Mouse (Mus musculus) hindbrain, embryonic 10.5 days (tissue): Measurements from ENCODE around the gene Tbcel. TPM values are rescaled to one million over a fixed set of nuclear protein-coding genes. Genes with fewer than 3 reads are reported as not detected.

ENCODE experiments used
- DNase-seq: peaks from one replicate; pipeline ENCODE4 v3.0.0-alpha.2; 2017; ENCODE audit warnings: low spot score
- H3K27ac ChIP-seq: fragments of 300-500 bp; sonication (generic); 2 replicates; pipeline ENCODE4 v1.5.1; 2016; ENCODE audit warnings: mild to moderate bottlenecking, moderate library complexity
- H3K27me3 ChIP-seq: fragments of 300-500 bp; sonication (generic); 2 replicates; pipeline ENCODE4 v1.6.1; 2016; ENCODE audit warnings: mild to moderate bottlenecking; ENCODE audit not compliant: poor library complexity, insufficient read depth, severe bottlenecking
- H3K36me3 ChIP-seq: fragments of 300-500 bp; sonication (generic); 2 replicates; pipeline ENCODE4 v1.6.1; 2016; ENCODE audit warnings: mild to moderate bottlenecking, moderate library complexity
- H3K4me1 ChIP-seq: fragments of 300-500 bp; sonication (generic); replicated peaks from 2 replicates; pipeline ENCODE4 v1.6.1; 2016; ENCODE audit warnings: mild to moderate bottlenecking
- H3K4me3 ChIP-seq: fragments of 300-500 bp; sonication (generic); 2 replicates; pipeline ENCODE4 v1.5.1; 2016; ENCODE audit warnings: mild to moderate bottlenecking, moderate library complexity
- H3K9me3 ChIP-seq: fragments of 300-500 bp; sonication (generic); 2 replicates; pipeline ENCODE4 v1.6.1; 2016; ENCODE audit warnings: mild to moderate bottlenecking, moderate library complexity
- WGBS: fragments of 180-500 bp; shearing (Covaris S2); methylation state at CpG from one replicate; pipeline ENCODE4 v1.1.7; 2016; 5-methylcytosine and 5-hydroxymethylcytosine counted together
- polyA plus RNA-seq: library from polyadenylated mRNA; unstranded; fragments of >200 nt; fragmentation: Nextera tagmentation; extraction: Ambion mirVana; gene quantifications from 2 replicates; pipeline ENCODE4 v1.2.1, GENCODE M21; 2016

Gene Tbcel
- 3.3 and 3.5 TPM in 2 replicates for polyA plus RNA-seq

DNA sequence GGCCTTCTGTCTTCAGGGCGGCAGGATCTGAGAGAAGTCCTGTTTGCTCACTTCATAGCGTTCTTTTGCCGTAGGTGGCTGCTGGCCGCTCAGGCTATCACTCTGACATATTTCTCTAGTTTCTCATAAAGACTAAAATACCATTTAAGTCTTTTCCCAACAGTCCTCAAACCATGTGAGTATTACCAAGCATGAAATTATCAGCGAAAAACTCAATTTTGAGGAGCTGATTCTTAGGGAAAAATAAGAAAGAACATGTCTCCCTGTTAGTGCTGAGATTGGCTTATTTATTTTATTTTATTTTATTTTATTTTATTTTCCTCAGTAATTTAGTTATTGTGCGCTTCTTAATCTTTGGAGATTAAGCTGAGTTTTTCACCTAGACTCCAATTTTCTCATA is at the start of gene Tbcel:
Gene Tbcel, minus strand, starts transcription at position 101 of the 400 bp plus-strand sequence.
- no peak within 1 kb of the TSS for H3K4me3 ChIP-seq
- H3K9me3 ChIP-seq: no peaks in the 10 kb centered on the region
- 0 out of 2 replicates have a peak, but pooled peaks cover 3% of the 10 kb centered on the region for H3K4me1 ChIP-seq
- 93% methylated on average over 6 of the region's 6 CpGs for WGBS
- DNase-seq: no peak
- H3K27me3 ChIP-seq: no peaks in the 10 kb centered on the region
- no peak within 1 kb of the TSS for H3K27ac ChIP-seq
- no peaks in the 10 kb centered on the region for H3K36me3 ChIP-seq

DNA sequence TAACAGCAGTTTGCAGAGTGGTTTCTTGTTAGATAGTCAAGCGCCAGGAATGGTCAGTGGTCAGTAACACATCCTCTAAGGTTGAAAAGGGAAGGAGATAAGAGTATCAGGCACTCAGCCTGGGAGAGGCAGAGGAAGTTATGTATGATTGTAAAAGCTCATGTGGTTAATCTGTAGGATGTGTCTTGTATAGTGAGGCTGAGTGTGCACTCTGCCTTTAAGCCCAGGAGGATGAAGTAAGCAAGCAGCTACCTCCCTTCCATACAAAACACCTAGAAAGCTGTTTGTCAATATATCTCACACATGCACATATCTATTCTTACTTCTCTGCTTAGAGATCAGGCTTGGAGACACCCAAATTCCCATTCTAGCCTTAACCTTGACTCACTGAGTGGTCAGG is 47.6 kb upstream of the Tbcel start:
- WGBS: 96% methylated on average over 1 of the region's 1 CpGs
- no peak overlapping the region for H3K4me3 ChIP-seq
- DNase-seq: no peak

DNA sequence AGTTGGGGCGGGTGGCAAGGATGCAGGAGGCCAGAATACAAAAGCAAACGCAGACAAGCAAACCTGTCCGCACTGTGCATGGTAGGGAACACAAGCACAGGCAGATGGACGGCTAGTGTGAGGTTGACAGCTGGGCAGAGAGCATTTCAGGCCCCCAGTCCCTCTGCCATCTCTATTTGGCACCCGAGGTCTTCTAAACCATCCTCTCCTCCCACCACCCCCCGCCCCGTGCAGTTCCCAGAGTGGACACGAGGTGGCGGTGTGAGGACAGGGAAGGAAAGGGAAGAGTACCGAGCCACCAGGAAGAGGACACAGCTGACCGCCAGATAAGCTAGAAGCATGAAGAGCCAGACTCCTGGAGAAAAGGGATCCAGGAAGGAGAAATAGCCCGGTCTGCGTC is 42.5 kb upstream of the Tbcel start:
- H3K36me3 ChIP-seq: no peaks in the 10 kb centered on the region
- H3K9me3 ChIP-seq: no peaks in the 10 kb centered on the region
- H3K27ac ChIP-seq: no peak overlapping the region
- DNase-seq: peak; percentile 85
- peaks cover 7% of the 10 kb centered on the region; the same call in 1 of the 2 replicates for H3K27me3 ChIP-seq
- no peak overlapping the region for H3K4me3 ChIP-seq
- H3K4me1 ChIP-seq: peaks cover 11% of the 10 kb centered on the region
- WGBS: 17% methylated on average over 13 of the region's 13 CpGs

More for the DNA sequence above, 47.6 kb upstream of the Tbcel start:
- Histone ChIP-seq H3K9me3 (peaks cover 4% of the 10 kb centered on the region; the same call in 1 of the 2 replicates), H3K27me3 (no peaks in the 10 kb centered on the region), H3K36me3 (no peaks in the 10 kb centered on the region), H3K27ac (no peak overlapping the region), H3K4me1 (0 out of 2 replicates have a peak, but pooled peaks cover under 1% of the 10 kb centered on the region)

DNA sequence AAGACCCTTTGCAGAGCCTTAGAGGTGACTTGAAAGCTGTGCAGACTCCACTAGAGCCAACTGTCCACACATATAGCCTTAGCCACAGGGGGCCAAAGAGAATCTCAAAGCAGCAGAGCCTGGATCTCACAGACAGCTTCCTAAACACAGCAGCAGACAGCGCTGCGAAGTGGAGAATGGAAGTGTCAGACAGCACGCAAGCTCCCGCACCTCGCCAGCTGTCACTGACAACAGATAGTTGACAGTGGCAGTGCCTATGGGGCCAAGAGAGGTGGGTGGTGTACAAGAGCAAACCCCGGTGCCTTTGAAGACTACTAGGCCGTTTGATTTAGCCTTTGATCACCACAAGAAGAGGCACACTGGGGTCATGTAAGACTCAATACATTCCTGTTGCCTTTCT is 41.4 kb upstream of the Tbcel start:
- Histone ChIP-seq H3K4me1 (peaks cover 16% of the 10 kb centered on the region), H3K36me3 (no peaks in the 10 kb centered on the region), H3K27me3 (peaks cover 7% of the 10 kb centered on the region; the same call in 1 of the 2 replicates), H3K4me3 (no peak overlapping the region), H3K9me3 (no peaks in the 10 kb centered on the region), H3K27ac (no peak overlapping the region)
- DNase-seq: no peak
- 81% methylated on average over 7 of the region's 7 CpGs for WGBS

DNA sequence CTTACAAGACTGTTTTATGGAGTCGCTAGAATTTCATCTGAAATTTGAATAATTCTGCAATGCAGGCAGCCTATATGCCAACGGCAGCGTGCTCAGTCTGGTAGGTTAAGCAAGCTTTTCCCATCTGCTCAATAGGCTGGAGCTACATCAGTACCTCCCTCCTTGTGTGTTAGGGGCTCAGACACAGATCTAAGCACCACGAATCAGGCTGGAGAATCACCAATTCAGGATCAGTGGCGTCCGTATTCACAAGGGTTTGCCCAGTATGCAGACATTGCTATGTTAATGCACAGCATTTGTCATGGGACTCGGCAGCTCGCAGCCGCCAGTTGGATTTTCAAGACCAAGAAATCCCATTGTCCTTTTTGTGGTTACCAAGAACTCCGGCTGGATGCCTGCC is 36.9 kb upstream of the Tbcel start:
- no peaks in the 10 kb centered on the region for H3K9me3 ChIP-seq
- peaks cover 12% of the 10 kb centered on the region; the same call in 1 of the 2 replicates for H3K4me1 ChIP-seq
- H3K27ac ChIP-seq: no peak overlapping the region
- peaks cover 6% of the 10 kb centered on the region; the same call in 1 of the 2 replicates for H3K27me3 ChIP-seq
- H3K36me3 ChIP-seq: no peaks in the 10 kb centered on the region
- no peak for DNase-seq
- no peak overlapping the region for H3K4me3 ChIP-seq
- WGBS: 73% methylated on average over 10 of the region's 10 CpGs

DNA sequence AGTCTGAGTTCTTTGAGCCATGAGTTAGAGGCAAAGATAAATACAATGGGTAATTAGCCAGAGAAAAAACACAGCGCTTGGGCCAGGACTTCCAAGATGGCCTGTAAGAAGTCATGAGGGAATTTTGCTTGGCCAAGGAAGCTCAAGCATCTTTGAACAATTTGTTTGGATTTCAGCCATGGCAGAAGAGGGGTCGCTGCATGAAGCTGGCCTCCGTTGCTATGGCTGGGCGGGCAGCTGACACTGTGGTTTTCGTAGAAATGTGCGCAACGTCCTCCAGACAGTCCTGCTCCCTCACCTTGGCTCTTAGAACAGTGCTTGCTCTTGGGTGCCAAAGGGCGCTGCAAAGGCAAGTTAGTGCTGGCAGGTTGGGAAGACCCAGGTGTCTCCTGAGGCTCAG is 25.9 kb upstream of the Tbcel start:
- WGBS: 83% methylated on average over 8 of the region's 8 CpGs
- Histone ChIP-seq H3K4me3 (no peak overlapping the region), H3K27me3 (no peaks in the 10 kb centered on the region), H3K4me1 (peaks cover 37% of the 10 kb centered on the region), H3K36me3 (no peaks in the 10 kb centered on the region), H3K9me3 (no peaks in the 10 kb centered on the region), H3K27ac (no peak overlapping the region)
- DNase-seq: no peak

DNA sequence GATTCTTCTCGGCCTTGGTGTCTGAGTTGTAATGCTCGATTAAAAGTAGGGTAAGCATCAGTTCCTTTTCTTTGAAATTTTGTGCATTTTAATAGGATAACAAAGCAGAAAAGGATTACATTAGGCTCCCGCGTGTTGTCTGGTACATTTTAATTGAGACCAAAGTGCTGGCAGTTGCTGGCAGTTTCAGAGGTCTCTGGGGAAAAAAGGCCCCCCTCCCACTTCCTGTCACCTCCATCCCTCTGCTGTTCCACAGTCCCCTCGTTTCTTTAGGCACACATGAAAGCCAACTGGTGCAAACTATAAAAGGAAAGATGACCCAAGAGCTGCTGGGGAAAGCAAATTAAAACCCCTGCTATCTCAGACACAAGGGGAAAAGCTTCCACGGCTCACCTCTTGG is 25.4 kb upstream of the Tbcel start:
- DNase-seq: no peak
- Histone ChIP-seq H3K27me3 (no peaks in the 10 kb centered on the region), H3K27ac (0 out of 2 replicates have a peak overlapping the region, but pooled peaks have one; percentile 56), H3K36me3 (no peaks in the 10 kb centered on the region), H3K4me3 (no peak overlapping the region), H3K4me1 (peaks cover 37% of the 10 kb centered on the region), H3K9me3 (no peaks in the 10 kb centered on the region)
- WGBS: 40% methylated on average over 6 of the region's 6 CpGs

DNA sequence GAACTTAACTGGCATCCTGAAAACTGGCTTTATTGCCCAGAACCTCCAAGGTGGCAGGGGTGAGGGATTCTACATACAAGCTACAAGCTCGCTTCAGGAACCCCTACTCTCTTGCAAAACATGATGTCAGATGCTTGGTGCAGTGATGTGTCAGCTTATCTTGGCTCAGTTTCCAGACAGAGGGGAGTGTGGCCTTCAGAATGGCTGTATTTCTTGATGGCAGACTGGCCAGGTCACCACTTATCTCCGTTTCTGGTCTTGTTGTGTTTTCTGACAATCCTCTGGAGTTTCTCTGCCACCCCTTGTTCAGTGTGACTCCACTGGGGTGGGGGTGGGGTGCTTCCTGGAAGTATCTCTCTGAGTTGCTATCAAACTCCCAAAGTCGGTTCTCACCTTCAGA is 24.3 kb upstream of the Tbcel start:
- no peaks in the 10 kb centered on the region for H3K9me3 ChIP-seq
- H3K27me3 ChIP-seq: no peaks in the 10 kb centered on the region
- 56% methylated on average over 3 of the region's 3 CpGs for WGBS
- no peak overlapping the region for H3K4me3 ChIP-seq
- no peak for DNase-seq
- H3K36me3 ChIP-seq: no peaks in the 10 kb centered on the region
- H3K27ac ChIP-seq: 0 out of 2 replicates have a peak overlapping the region, but pooled peaks have one; percentile 56
- peaks cover 42% of the 10 kb centered on the region for H3K4me1 ChIP-seq

DNA sequence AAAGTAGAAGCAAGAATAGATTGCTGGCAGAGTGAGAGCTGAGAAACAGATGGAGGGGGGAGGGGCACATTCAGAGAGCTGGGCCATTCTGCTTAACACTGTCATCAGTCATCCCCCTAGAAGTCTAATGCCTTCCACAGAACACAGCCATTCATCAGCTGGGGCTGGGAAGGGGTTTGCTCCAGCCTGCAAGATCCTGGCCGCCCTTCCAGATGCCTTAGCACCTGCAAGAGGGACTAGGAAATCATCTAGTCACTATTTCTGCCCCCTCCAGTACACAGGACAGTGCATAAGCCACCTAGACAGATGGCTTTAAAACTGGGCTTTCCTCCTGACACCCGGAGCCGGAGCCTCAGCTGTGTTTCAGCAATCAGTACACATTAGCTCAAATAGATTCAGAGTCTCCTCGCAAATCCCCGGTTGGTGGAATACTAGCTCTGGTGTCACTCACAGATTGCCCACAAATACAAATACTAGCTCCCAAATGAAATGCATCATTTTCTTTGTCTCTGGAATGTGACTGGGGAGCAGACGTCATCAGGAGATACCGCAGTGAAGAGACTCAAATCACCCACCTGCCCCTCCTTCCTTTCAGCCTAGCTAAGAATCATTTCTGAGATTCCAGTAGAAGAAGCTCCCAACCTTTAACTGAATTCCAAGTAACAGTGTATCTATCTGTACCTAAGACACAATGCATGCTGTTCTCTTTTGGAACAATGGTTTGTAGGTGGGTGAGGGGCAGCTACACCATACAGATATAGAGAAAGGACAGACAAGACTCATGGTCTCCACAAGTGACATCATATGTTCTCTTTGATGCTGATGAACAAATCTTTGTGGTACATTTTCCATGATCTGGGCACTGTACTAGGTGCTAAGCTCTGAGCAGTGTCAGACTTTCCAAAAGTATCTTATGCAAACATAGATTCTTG is 22.9 kb upstream of the Tbcel start:
- peaks cover 42% of the 10 kb centered on the region for H3K4me1 ChIP-seq
- no peaks in the 10 kb centered on the region for H3K9me3 ChIP-seq
- no peaks in the 10 kb centered on the region for H3K27me3 ChIP-seq
- peak overlapping the region; percentile 68 for H3K27ac ChIP-seq
- peak; percentile 25 for DNase-seq
- H3K4me3 ChIP-seq: no peak overlapping the region
- 71% methylated on average over 7 of the region's 7 CpGs for WGBS
- no peaks in the 10 kb centered on the region for H3K36me3 ChIP-seq

DNA sequence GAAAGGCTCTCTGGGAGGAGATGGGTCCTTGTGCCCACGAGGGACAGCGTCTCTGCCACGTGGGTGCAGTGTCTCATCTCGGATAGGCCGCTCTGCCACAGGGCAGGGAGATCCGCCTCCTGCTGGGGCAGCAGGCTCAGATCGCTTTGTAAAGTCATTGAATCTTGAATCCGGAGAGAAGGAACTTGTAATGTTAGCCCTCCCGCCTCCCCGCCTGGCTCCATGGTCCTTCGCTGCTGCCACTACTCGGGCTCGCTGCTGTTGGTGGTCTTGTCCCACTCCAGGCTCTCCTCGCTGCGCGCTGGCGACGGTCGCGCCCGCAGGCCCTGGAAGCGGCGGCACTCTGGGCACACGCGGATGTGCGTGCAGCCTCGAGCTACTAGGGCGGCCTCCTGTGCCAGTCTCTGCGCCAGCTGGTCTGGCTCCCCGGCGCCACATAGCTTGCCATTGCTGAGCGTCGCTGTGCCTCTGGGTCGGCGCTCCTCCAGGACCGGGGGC is 13.0 kb upstream of the Tbcel start:
- peak; percentile 48 for DNase-seq
- Histone ChIP-seq H3K4me1 (peaks cover 16% of the 10 kb centered on the region), H3K9me3 (no peaks in the 10 kb centered on the region), H3K27me3 (peaks cover 40% of the 10 kb centered on the region), H3K27ac (peak overlapping the region; percentile 79), H3K4me3 (peak overlapping the region; percentile 55), H3K36me3 (no peaks in the 10 kb centered on the region)
- WGBS: 2% methylated on average over 36 of the region's 36 CpGs

DNA sequence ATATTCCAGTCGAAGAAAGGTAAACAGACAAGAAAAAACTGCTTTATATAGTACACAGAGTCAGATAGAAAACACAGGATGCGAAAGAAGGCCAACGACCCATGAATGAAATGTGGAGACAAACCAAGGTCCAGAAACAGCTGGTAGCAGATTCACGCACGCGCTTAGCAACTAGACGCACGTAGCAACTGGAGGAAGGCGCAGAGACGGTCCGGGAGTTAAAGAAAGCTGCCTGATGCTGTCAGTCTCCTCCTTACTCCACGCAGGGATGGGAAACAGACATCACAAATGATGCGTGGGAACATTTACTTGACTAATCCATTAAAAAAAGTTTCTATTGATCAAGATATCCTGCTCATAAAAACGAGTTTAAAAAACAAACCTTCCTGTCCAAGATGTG is 10.6 kb upstream of the Tbcel start:
- Histone ChIP-seq H3K36me3 (no peaks in the 10 kb centered on the region), H3K9me3 (no peaks in the 10 kb centered on the region), H3K4me1 (peaks cover 21% of the 10 kb centered on the region), H3K27me3 (peaks cover 37% of the 10 kb centered on the region), H3K4me3 (no peak overlapping the region), H3K27ac (no peak overlapping the region)
- 71% methylated on average over 14 of the region's 14 CpGs for WGBS
- DNase-seq: no peak

DNA sequence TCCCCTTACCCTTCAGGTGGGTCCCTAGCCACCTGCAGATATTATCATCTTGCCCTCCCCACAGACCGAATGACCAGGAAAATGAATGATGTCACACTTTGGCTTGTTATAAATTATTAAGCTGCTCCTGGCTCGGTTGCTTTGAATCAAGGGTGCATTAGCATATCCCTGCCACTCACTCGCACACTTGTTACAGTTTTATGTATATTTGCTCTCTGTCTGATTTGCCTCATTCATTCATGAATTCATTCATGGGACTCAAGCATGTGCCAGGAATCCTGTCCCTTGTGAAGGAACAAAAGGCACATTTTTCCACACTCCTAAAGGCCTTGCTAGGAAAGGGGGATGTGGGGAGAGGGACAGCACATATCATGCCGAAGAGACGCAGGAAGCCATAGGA is 5.5 kb upstream of the Tbcel start:
- DNase-seq: no peak
- WGBS: 61% methylated on average over 5 of the region's 5 CpGs
- H3K36me3 ChIP-seq: no peaks in the 10 kb centered on the region
- no peak overlapping the region for H3K27ac ChIP-seq
- no peak overlapping the region for H3K4me3 ChIP-seq
- no peaks in the 10 kb centered on the region for H3K9me3 ChIP-seq
- H3K4me1 ChIP-seq: peaks cover 15% of the 10 kb centered on the region
- H3K27me3 ChIP-seq: no peaks in the 10 kb centered on the region

DNA sequence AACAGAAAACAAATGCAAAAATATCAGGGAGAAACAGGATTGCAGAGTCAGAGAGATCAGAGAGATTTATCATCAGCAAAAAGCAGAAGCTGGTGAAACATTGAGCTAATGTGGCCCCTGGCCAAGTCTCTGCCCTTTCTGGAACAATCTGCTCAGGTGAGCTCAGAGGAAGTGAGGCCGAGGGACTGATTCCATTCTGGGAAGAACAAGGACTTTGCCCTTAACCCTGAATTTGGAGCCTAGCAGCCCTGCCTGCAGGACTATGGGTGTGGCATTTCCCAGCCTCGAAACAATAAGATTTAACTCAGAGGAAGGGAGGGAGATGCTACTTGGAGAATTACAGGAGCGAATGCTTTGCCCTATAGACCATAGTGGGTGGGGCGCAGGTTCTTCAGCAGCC is 4.7 kb upstream of the Tbcel start:
- H3K4me3 ChIP-seq: no peak overlapping the region
- H3K4me1 ChIP-seq: peaks cover 10% of the 10 kb centered on the region
- DNase-seq: no peak
- 77% methylated on average over 4 of the region's 4 CpGs for WGBS
- no peaks in the 10 kb centered on the region for H3K36me3 ChIP-seq
- H3K27me3 ChIP-seq: no peaks in the 10 kb centered on the region
- H3K9me3 ChIP-seq: no peaks in the 10 kb centered on the region
- no peak overlapping the region for H3K27ac ChIP-seq
